Mouse (Mus musculus) layer of hippocampus, adult 2 months (tissue): ENCODE measurements around the gene Tspan11. TPM values are rescaled to one million over a fixed set of nuclear protein-coding genes. Genes with fewer than 3 reads are reported as not detected.

Experiments
- DNase-seq, 2 experiments: peaks; one replicate each; pipeline ENCODE4 v3.0.0; 2022; ENCODE audit warnings: low spot score in 2 of 2
- H3K27ac ChIP-seq: fragments of 200-600 bp; 2 replicates; pipeline ENCODE4 v1.8.1; 2022
- H3K4me3 ChIP-seq: fragments of 200-600 bp; 2 replicates; pipeline ENCODE4 v1.8.1; 2022; ENCODE audit warnings: mild to moderate bottlenecking
- CTCF ChIP-seq: fragments of 200-600 bp; conservative IDR thresholded peaks from 2 replicates; pipeline ENCODE4 v1.8.1; 2022; ENCODE audit warnings: antibody characterized with exemption, mild to moderate bottlenecking, moderate library complexity
- total RNA-seq, 2 experiments: library from RNA; stranded (reverse); gene quantifications; 2 replicates each; pipeline ENCODE4 v1.2.3; 2021

Tspan11 gene
- total RNA-seq, 2 experiments from 2014 or later = 1.7 to 3.2 TPM

DNA sequence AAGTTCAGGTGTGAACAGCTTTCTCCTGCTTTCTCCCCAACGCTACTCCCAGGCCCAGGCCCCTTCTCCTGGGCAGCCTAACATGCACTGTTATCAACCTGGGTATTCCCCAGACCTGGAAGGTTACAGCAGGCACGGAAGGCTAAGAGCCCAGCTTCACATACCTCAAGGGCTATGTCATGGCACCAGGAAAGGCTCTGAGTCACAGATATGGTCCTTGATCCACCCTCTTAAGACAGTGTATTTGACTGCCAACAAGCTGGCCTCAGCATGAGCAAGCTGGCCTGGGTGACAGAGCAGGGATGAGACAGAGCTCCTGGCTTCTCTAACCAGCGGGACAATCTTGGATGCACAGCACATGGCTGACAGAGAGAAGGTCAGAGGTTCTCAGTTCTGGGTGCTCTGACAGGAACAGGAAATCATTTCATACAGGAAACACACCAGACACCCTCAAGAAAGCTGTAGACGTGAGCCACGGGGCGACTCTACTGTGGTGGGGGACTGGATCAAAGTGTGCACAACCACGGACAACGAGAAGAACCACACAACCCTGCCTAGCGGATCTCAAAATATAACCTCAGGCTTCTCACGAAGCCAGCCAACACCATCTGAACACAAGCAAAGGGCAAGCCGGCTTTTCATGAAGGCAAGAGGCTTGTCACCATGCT, 104.3 kb downstream of the Tspan11 start:
- no peak for DNase-seq
- no peak for TF ChIP-seq CTCF
- Histone ChIP-seq H3K27ac (no peak overlapping the region), H3K4me3 (no peak overlapping the region)

DNA sequence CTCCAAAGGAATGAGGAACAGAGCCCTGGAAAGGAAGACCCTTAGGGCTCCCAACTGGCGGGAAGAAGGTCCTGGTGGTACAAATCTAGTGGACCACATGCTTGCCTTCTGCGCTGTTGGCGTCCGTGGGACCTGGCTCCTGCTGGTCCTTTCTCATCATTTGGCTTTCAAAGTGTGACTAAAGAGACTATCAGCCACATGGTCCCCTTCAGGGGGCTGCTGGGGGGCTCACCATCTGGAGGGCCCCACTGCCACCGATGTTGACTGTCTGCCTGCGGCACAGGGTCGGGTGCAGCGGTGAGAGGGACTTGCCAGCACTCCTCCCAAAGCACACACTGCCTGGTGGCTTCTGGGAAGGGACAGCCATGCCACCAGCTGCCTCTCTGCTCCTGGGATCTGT, 105.6 kb downstream of the Tspan11 start:
- no peak overlapping the region for H3K4me3 ChIP-seq
- no peak for TF ChIP-seq CTCF
- H3K27ac ChIP-seq = no peak overlapping the region
- no peak for DNase-seq

DNA sequence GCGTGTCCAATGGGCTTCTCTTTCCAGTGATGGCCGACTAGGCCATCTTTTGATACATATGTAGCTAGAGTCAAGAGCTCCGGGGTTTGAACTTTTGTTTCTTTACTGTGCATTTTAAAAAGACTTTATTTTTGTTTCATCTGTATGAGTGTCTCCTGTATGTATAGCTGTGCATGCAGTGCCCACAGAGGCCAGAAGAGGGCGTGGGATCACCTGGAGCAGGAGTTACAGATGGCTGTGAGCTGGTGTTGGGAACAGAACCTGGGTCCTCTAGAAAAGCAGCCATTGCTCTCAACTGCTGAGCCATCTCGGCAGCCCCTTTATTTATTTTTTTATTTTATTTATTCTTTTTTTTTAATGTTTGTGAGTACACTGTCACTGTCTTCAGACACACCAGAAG, 109.5 kb downstream of the Tspan11 start:
- Histone ChIP-seq H3K4me3 (no peak overlapping the region), H3K27ac (no peak overlapping the region)
- no peak for DNase-seq
- peak; percentile 50 for TF ChIP-seq CTCF

- DNase-seq = no peak
- H3K4me3 ChIP-seq = no peak overlapping the region
- TF ChIP-seq CTCF = no peak
- no peak overlapping the region for H3K27ac ChIP-seq
These were observed 111.7 kb downstream of the Tspan11 start for GRCm38 (mm10) chr6:127999118-127999517.

DNA sequence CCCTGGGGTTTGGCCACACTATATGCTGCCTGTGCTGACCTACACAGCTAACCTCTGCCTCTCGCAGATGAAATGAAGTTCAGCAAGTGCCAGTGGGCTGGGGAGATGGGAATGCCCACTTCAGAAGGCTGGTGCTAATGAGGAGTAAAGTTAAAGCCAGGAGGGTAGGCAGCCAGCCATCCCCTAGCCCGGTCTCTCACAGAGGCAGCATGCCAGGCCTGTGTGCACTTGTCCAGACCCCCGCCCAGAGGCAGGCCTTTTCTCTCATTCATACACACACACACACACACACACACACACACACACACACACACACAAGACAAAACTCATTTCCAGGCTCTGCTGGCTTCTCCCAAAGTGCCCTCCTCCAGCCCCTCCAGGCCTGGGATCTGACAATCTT, 113.4 kb downstream of the Tspan11 start:
- Histone ChIP-seq H3K27ac (no peak overlapping the region), H3K4me3 (no peak overlapping the region)
- no peak for TF ChIP-seq CTCF
- DNase-seq = no peak

DNA sequence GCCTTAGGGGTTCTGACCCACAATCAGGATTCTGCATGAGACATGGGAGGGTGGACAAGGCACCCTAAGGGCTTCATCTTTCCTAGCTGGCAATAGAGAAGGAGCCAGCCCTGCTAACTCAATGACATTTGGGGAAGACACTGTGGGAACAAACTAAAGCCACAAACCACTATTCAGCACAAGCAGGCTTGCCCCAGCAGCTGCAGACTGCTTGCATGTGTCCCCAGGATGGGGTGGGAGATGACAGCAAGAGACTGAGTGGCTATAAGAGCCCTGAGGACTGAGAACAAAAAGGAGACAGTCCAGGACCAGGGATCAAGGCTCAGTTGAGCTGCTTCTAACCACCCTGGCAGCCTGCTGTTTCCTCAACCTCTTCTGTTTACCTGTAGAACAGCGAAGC, 114.2 kb downstream of the Tspan11 start:
- TF ChIP-seq CTCF = no peak
- Histone ChIP-seq H3K27ac (no peak overlapping the region), H3K4me3 (no peak overlapping the region)
- no peak for DNase-seq

DNA sequence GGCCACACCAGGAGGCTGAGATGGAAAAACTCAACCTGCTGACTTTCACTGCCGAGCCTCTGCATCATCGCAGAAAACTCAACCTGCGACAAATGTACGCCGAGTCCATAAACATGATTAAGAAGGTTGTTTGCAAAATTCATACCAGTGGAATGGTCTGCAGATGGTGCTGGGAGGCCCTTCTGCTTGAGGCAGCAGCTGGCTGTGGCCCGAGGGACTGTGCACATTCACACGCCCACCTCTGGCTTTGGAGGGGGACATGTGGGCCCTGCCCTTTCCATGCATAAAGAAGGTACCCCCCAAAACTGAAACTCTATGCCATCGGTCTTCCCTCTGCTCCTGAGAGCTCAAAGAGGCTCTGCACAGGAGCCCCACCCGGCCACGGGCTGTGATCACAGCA, 114.7 kb downstream of the Tspan11 start:
- no peak overlapping the region for H3K27ac ChIP-seq
- H3K4me3 ChIP-seq = no peak overlapping the region
- DNase-seq = no peak
- TF ChIP-seq CTCF = no peak

GRCm38 (mm10) chr6:128002667-128003066, 115.3 kb downstream of the Tspan11 start:
- no peak overlapping the region for H3K27ac ChIP-seq
- no peak overlapping the region for H3K4me3 ChIP-seq
- no peak for DNase-seq
- no peak for TF ChIP-seq CTCF

- Histone ChIP-seq H3K27ac (no peak overlapping the region), H3K4me3 (no peak overlapping the region)
- no peak for DNase-seq
- no peak for TF ChIP-seq CTCF
These were observed 116.2 kb downstream of the Tspan11 start for GRCm38 (mm10) chr6:128003542-128003941.

Other genes with a start within 250 kb of the Tspan11 start
- 10 to 100 TPM; 66.4 to 67.1 TPM for gene Prmt8, start 118.1 kb upstream of the Tspan11 start, total RNA-seq